In genomic region chr13:99128979-99129378, GRCm38 (mm10) we compare ENCODE assay signal across 13 mouse cellular contexts. TPM values are rescaled to one million over a fixed set of nuclear protein-coding genes. Genes with fewer than 3 reads are reported as not detected.
DNase-seq lines count a peak whose midpoint lies in the region; ATAC-seq and TF ChIP-seq lines count a peak whose summit lies in the region.
"Had no signal": no experiment of that assay in that cellular context is flagged by ENCODE, and none has a peak within 500 bp of the region (broad histone marks: within the 10 kb centered on the region; RNA-seq: fewer than 3 reads in every experiment).

No protein-coding gene starts in this region.

- H3K4me3 ChIP-seq in kidney, adult 2 months (ENCODE audit: insufficient read depth, low read depth, low read length): no peak overlapping the region
- H3K4me3 ChIP-seq in midbrain, postnatal 0 days (ENCODE audit: low read depth, low read length): no peak overlapping the region
- H3K4me3 ChIP-seq in midbrain, embryonic 13.5 days (replicated peaks): no peak overlapping the region
- H3K4me3 ChIP-seq in myocyte: no peak overlapping the region
- H3K4me3 ChIP-seq: midbrain, embryonic 12.5 days; neural tube, embryonic 13.5 days had no signal

- H3K36me3 ChIP-seq in kidney, adult 2 months (ENCODE audit: control insufficient read depth, insufficient read depth, low read length): no peaks in the 10 kb centered on the region
- no peaks in the 10 kb centered on the region for H3K36me3 ChIP-seq in midbrain, postnatal 0 days (ENCODE audit: insufficient read depth, low read length)
- H3K36me3 ChIP-seq in midbrain, embryonic 13.5 days: no peaks in the 10 kb centered on the region
- no peaks in the 10 kb centered on the region for H3K36me3 ChIP-seq in myocyte (ENCODE audit: control insufficient read depth, insufficient read depth)
- H3K36me3 ChIP-seq: midbrain, embryonic 12.5 days; neural tube, embryonic 13.5 days had no signal

- no peak for TF ChIP-seq POLR2A in kidney, adult 2 months (IDR thresholded peaks at IDR 0.05; ENCODE audit: low read depth, low read length)
- no peak for TF ChIP-seq POLR2A in myocyte (IDR thresholded peaks at IDR 0.05; ENCODE audit: insufficient read length, low read depth)

- ATAC-seq in midbrain, postnatal 0 days (ENCODE audit: low FRiP score): no peak
- ATAC-seq in midbrain, embryonic 13.5 days: no peak
- ATAC-seq in frontal cortex, adult (ENCODE audit: low TSS enrichment): no peak
- ATAC-seq: inflammation-experienced regulatory T-cells, adult 6 months had no signal

- whole genome bisulfite sequencing in kidney, adult 2 months: 20% methylated on average over 2 of the region's 2 CpGs
- WGBS in midbrain, postnatal 0 days: 49% methylated on average over 2 of the region's 2 CpGs
- WGBS in midbrain, embryonic 13.5 days: 56% methylated on average over 2 of the region's 2 CpGs

- TF ChIP-seq CTCF in kidney, adult 2 months (conservative IDR thresholded peaks at IDR 0.05; ENCODE audit: insufficient read depth, insufficient read length, low read depth, low read length): no peak
- no peak for TF ChIP-seq CTCF in midbrain, postnatal 0 days (IDR thresholded peaks at IDR 0.05)

- H3K4me2 ChIP-seq in midbrain, postnatal 0 days (ENCODE audit: low read depth, low read length, poor library complexity, severe bottlenecking): no peak overlapping the region
- H3K4me2 ChIP-seq in midbrain, embryonic 13.5 days (replicated peaks): no peak overlapping the region
- H3K4me2 ChIP-seq in myocyte (ENCODE audit: low read depth): peak overlapping the region; percentile 42
- H3K4me2 ChIP-seq: midbrain, embryonic 12.5 days; neural tube, embryonic 13.5 days had no signal

- H3K27ac ChIP-seq in kidney, adult 2 months (ENCODE audit: insufficient read depth, low read depth, low read length): 0 out of 2 replicates have a peak overlapping the region, but pooled peaks have one; percentile 20
- no peak overlapping the region for H3K27ac ChIP-seq in midbrain, postnatal 0 days (ENCODE audit: low read depth, low read length)
- H3K27ac ChIP-seq in midbrain, embryonic 13.5 days: no peak overlapping the region
- H3K27ac ChIP-seq: midbrain, embryonic 12.5 days; neural tube, embryonic 13.5 days had no signal

- no peak overlapping the region for H3K9ac ChIP-seq in midbrain, postnatal 0 days (replicated peaks; ENCODE audit: low read length, poor library complexity, severe bottlenecking)
- no peak overlapping the region for H3K9ac ChIP-seq in midbrain, embryonic 13.5 days (replicated peaks)
- H3K9ac ChIP-seq: midbrain, embryonic 12.5 days; neural tube, embryonic 13.5 days had no signal

- peak; percentile 31 for DNase-seq in gastrocnemius, adult 18-20 months (ENCODE audit: low spot score)
- DNase-seq in gastrocnemius, postnatal 36 days: no peak
- DNase-seq in kidney, adult 2 months: peak; percentile 72
- no peak for DNase-seq in kidney, adult 18-20 months
- DNase-seq in midbrain, postnatal 0 days (ENCODE audit: low spot score): peak; percentile 67
- DNase-seq: embryo, embryonic 11 days; thymus, adult 2 months had no signal

- no peaks in the 10 kb centered on the region for H3K27me3 ChIP-seq in kidney, adult 2 months (replicated peaks; ENCODE audit: control insufficient read depth, insufficient read depth, low read length)
- H3K27me3 ChIP-seq in midbrain, postnatal 0 days (ENCODE audit: insufficient read depth, low read length): no peaks in the 10 kb centered on the region
- no peaks in the 10 kb centered on the region for H3K27me3 ChIP-seq in midbrain, embryonic 13.5 days
- H3K27me3 ChIP-seq in myocyte (ENCODE audit: control insufficient read depth, insufficient read depth, insufficient read length): no peaks in the 10 kb centered on the region
- H3K27me3 ChIP-seq: midbrain, embryonic 12.5 days; neural tube, embryonic 13.5 days had no signal

- no peaks in the 10 kb centered on the region for H3K79me2 ChIP-seq in myocyte (ENCODE audit: control insufficient read depth, insufficient read depth)

- intact Hi-C loops in gastrocnemius, postnatal 36 days (cut with DNase I): loop anchor here (10.0 kb wide), 1 partner anchor 264 kb away; no protein-coding TSS in a partner anchor

- no peaks in the 10 kb centered on the region for H3K9me3 ChIP-seq in midbrain, postnatal 0 days (ENCODE audit: low read length)
- H3K9me3 ChIP-seq in midbrain, embryonic 13.5 days: no peaks in the 10 kb centered on the region
- H3K9me3 ChIP-seq: midbrain, embryonic 12.5 days; neural tube, embryonic 13.5 days had no signal

- no peak overlapping the region for H3ac ChIP-seq in myocyte (ENCODE audit: control insufficient read depth, insufficient read length)

- H3K4me1 ChIP-seq in kidney, adult 2 months (ENCODE audit: control insufficient read depth, insufficient read depth, low read length): peaks cover 17% of the 10 kb centered on the region; the same call in 1 of the 2 replicates
- H3K4me1 ChIP-seq in midbrain, postnatal 0 days (ENCODE audit: insufficient read depth, low read length): no peaks in the 10 kb centered on the region
- H3K4me1 ChIP-seq in midbrain, embryonic 13.5 days (replicated peaks): no peaks in the 10 kb centered on the region
- H3K4me1 ChIP-seq: midbrain, embryonic 12.5 days had no signal

TF ChIP-seq in myocyte, 11 proteins besides CTCF, POLR2A, EP300 and RAD21:
- TF ChIP-seq POLR2AphosphoS2 (IDR thresholded peaks at IDR 0.05; ENCODE audit: insufficient read length, low read depth) (no peak), REST (IDR thresholded peaks at IDR 0.05; ENCODE audit: insufficient read depth, insufficient read length) (no peak), MYOD1 (IDR thresholded peaks at IDR 0.05; ENCODE audit: control insufficient read depth in 1 of 3, insufficient read length in 2 of 3, low read depth in 2 of 3) (no peak), USF1 (IDR thresholded peaks at IDR 0.05; ENCODE audit: low read depth) (no peak), TCF12 (IDR thresholded peaks at IDR 0.05; ENCODE audit: insufficient read depth, poor library complexity, severe bottlenecking) (no peak), E2F4 (IDR thresholded peaks at IDR 0.05; ENCODE audit: insufficient read depth) (no peak), MYOG (IDR thresholded peaks at IDR 0.05; ENCODE audit: control insufficient read depth in 1 of 3, insufficient read depth in 1 of 3, insufficient read length in 2 of 3, low read depth in 2 of 3) (no peak), SRF (IDR thresholded peaks at IDR 0.05; ENCODE audit: control insufficient read depth, insufficient read length, low read depth) (no peak), CEBPB (IDR thresholded peaks at IDR 0.05; ENCODE audit: insufficient read depth, poor library complexity, severe bottlenecking) (no peak), MAX (IDR thresholded peaks at IDR 0.05; ENCODE audit: low read depth) (no peak), TCF3 (IDR thresholded peaks at IDR 0.05; ENCODE audit: insufficient read length, low read depth) (no peak)
TF ChIP-seq in myocyte: peak in this region for 0.

RNA-seq across cellular contexts. Expression of gene Zfp366, which starts 55.6 kb away (rescaled TPM):
- total RNA-seq in gastrocnemius, adult 18-20 months (2021): 1 to 10 TPM; 3.8 to 3.9 TPM
- total RNA-seq in gastrocnemius, postnatal 36 days (2021): 1 to 10 TPM; 2.8 to 3.8 TPM
- polyA plus RNA-seq in kidney, adult 2 months (2012; rRNA removed): 3.1 and 4.3 TPM in 2 replicates
- 1.9 TPM in 2 replicates for total RNA-seq in midbrain, postnatal 0 days (2014; rRNA removed)
- 0.30 and 0.42 TPM in 2 replicates for polyA plus RNA-seq in midbrain, postnatal 0 days (2015; fragmentation: Nextera tagmentation; extraction: Ambion mirVana)
- polyA plus RNA-seq in midbrain, embryonic 13.5 days (2015; fragmentation: Nextera tagmentation; extraction: Ambion mirVana): 0.54 and 0.62 TPM in 2 replicates
- polyA plus RNA-seq in myocyte (2012; fragmentation: generic; extraction: Trizol): 0.01 TPM

Comparison
In these comparisons a context has a peak if more than half of its experiments do, and no peak if none do; other contexts are left out.
1. DNase-seq: peak in gastrocnemius, adult 18-20 months (single experiment), kidney, adult 2 months (single experiment) and midbrain, postnatal 0 days (single experiment); none in gastrocnemius, postnatal 36 days (0 of 2) and kidney, adult 18-20 months (single experiment).